Mouse (Mus musculus) layer of hippocampus, postnatal 14 days (tissue): ENCODE data around the gene Disc1. TPM values are rescaled to one million over a fixed set of nuclear protein-coding genes. Genes with fewer than 3 reads are reported as not detected.

Experiments used
- DNase-seq, 2 experiments: peaks; one replicate each; pipeline ENCODE4 v3.0.0; 2021 to 2022; ENCODE audit warnings: low spot score in 2 of 2, mixed read lengths in 1 of 2
- total RNA-seq, 2 experiments: library from RNA; stranded (reverse); gene quantifications; 2 replicates each; pipeline ENCODE4 v1.2.3; 2021

Gene Disc1
- total RNA-seq, 2 experiments from 2014 or later, result 4.5 to 5.7 TPM

- DNase-seq, result no peak
These were observed 121.7 kb downstream of the Disc1 start for GRCm38 (mm10) chr8:125175661-125176060.

GRCm38 (mm10) chr8:125177091-125177490, 123.1 kb downstream of the Disc1 start:
- DNase-seq, result no peak

- peak; percentile 33 to 49 for DNase-seq
These were observed 124.0 kb downstream of the Disc1 start for GRCm38 (mm10) chr8:125177958-125178357.

GRCm38 (mm10) chr8:125183548-125184451, 129.8 kb downstream of the Disc1 start:
- peak; percentile 77 to 80 for DNase-seq

- DNase-seq, result peak in 1 of 2 experiments; percentile 30
These were observed 130.4 kb downstream of the Disc1 start for GRCm38 (mm10) chr8:125184452-125184817.

GRCm38 (mm10) chr8:125184881-125185280, 130.9 kb downstream of the Disc1 start:
- DNase-seq, result no peak

- DNase-seq, result no peak
These were observed 133.0 kb downstream of the Disc1 start for GRCm38 (mm10) chr8:125187044-125187443.

GRCm38 (mm10) chr8:125193701-125194100, 139.7 kb downstream of the Disc1 start:
- DNase-seq, result no peak

- no peak for DNase-seq
These were observed 141.1 kb downstream of the Disc1 start for GRCm38 (mm10) chr8:125195121-125195520.

GRCm38 (mm10) chr8:125196573-125197094, 142.6 kb downstream of the Disc1 start:
- DNase-seq, result no peak

- no peak for DNase-seq
These were observed 143.5 kb downstream of the Disc1 start for GRCm38 (mm10) chr8:125197341-125198002.

- no peak for DNase-seq
These were observed 144.6 kb downstream of the Disc1 start for GRCm38 (mm10) chr8:125198420-125199196.

GRCm38 (mm10) chr8:125199197-125199939, 145.4 kb downstream of the Disc1 start:
- DNase-seq, result no peak

- DNase-seq, result no peak
These were observed 146.4 kb downstream of the Disc1 start for GRCm38 (mm10) chr8:125200273-125200863.

GRCm38 (mm10) chr8:125201650-125202049, 147.7 kb downstream of the Disc1 start:
- DNase-seq, result no peak

- DNase-seq, result no peak
These were observed 149.0 kb downstream of the Disc1 start for GRCm38 (mm10) chr8:125203016-125203415.

- peak in 1 of 2 experiments; percentile 42 for DNase-seq
These were observed 151.6 kb downstream of the Disc1 start for GRCm38 (mm10) chr8:125205556-125205955.

- DNase-seq, result no peak
These were observed 152.4 kb downstream of the Disc1 start for GRCm38 (mm10) chr8:125206391-125206790.

- DNase-seq, result peak in 1 of 2 experiments; percentile 60
These were observed 153.0 kb downstream of the Disc1 start for GRCm38 (mm10) chr8:125206962-125207361.

GRCm38 (mm10) chr8:125212619-125213167, 158.7 kb downstream of the Disc1 start:
- no peak for DNase-seq
